Mouse (Mus musculus) liver, embryonic 14.5 days (tissue): ENCODE measurements at regions not wholly inside any gene's neighbourhood (a gene's known extent, or its start where the extent isn't known, plus 50 kb on each side); places are given as distances from the start of the nearest gene placed in this dataset.

ENCODE experiments used
- CTCF ChIP-seq: IDR thresholded peaks from 2 replicates; pipeline ENCODE4 v1.5.1; 2016; ENCODE audit warnings: antibody characterized with exemption, low read depth, control low read depth
- EP300 ChIP-seq: IDR thresholded peaks from 2 replicates; pipeline ENCODE4 v1.6.1; 2016; ENCODE audit warnings: antibody characterized with exemption, low read depth

DNA sequence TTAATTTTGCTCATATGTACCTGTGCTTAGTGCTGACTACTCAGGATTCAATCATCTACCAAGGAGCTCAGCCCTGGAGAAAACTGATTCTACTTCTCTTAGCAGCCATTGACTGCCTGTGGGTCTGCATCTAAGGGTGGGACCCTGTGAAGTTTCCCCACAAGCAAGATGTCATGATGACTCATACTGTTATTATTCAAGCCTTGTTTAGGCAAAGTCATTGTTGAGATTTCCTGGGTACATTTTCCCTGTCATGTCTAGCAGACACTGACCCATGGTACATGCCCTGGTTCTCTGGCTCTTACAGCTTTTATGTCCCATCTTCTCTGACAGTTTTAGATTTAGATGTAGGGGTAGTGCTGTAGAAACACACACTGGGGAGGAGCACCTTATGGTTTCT, 853.8 kb downstream of the Car8 start:
- no peak for TF ChIP-seq EP300
- TF ChIP-seq CTCF = no peak
